ENCODE assay signal across 8 mouse cellular contexts in genomic region chr15:81872262-81873136, GRCm38 (mm10). TPM values are rescaled to one million over a fixed set of nuclear protein-coding genes. Genes with fewer than 3 reads are reported as not detected.
DNase-seq lines count a peak whose midpoint lies in the region; ATAC-seq and TF ChIP-seq lines count a peak whose summit lies in the region.

Gene Aco2, plus strand, starts transcription at chr15:81872309.

- WGBS in heart, embryonic 11.5 days (ENCODE audit: insufficient replicate concordance), result under 1% methylated on average over 53 of the region's 53 CpGs
- WGBS in kidney, postnatal 0 days, result under 1% methylated on average over 53 of the region's 53 CpGs
- 1% methylated on average over 53 of the region's 53 CpGs for WGBS in liver, embryonic 11.5 days
- under 1% methylated on average over 53 of the region's 53 CpGs for WGBS in stomach, embryonic 14.5 days

- ATAC-seq in heart, embryonic 11.5 days (replicated peaks; ENCODE audit: insufficient number of reproducible peaks, low FRiP score, low TSS enrichment), result peak; percentile 87
- ATAC-seq in kidney, postnatal 0 days (replicated peaks; ENCODE audit: low FRiP score, low read depth), result peak; percentile 83
- peak; percentile 85 for ATAC-seq in liver, embryonic 11.5 days (replicated peaks; ENCODE audit: low FRiP score)
- ATAC-seq in stomach, embryonic 14.5 days (ENCODE audit: insufficient number of reproducible peaks, insufficient read depth, low FRiP score, low read depth), result peak; percentile 87

- H3K27me3 ChIP-seq in C2C12 (ENCODE audit: control insufficient read depth, insufficient read depth, insufficient read length), result no peaks in the 10 kb centered on the region
- H3K27me3 ChIP-seq in erythroblast, embryonic 14.5 days (ENCODE audit: control insufficient read depth), result no peaks in the 10 kb centered on the region
- no peaks in the 10 kb centered on the region for H3K27me3 ChIP-seq in heart, embryonic 11.5 days (ENCODE audit: control insufficient read depth, insufficient read depth, low read length)
- no peaks in the 10 kb centered on the region for H3K27me3 ChIP-seq in kidney, postnatal 0 days (ENCODE audit: insufficient read depth, low read length)
- no peaks in the 10 kb centered on the region for H3K27me3 ChIP-seq in liver, embryonic 11.5 days (replicated peaks; ENCODE audit: control insufficient read depth, insufficient read depth, low read length)
- H3K27me3 ChIP-seq in stomach, embryonic 14.5 days (ENCODE audit: control insufficient read depth, insufficient read depth, low read length), result no peaks in the 10 kb centered on the region

- H3K4me3 ChIP-seq in C2C12 (ENCODE audit: insufficient read depth, poor library complexity, severe bottlenecking), result peak within 1 kb of the TSS; percentile 99
- peak within 1 kb of the TSS; percentile 67 for H3K4me3 ChIP-seq in erythroblast, embryonic 14.5 days (replicated peaks)
- peak within 1 kb of the TSS; percentile 97 for H3K4me3 ChIP-seq in heart, embryonic 11.5 days (ENCODE audit: low read depth, low read length)
- H3K4me3 ChIP-seq in kidney, postnatal 0 days (replicated peaks; ENCODE audit: low read depth, low read length), result peak within 1 kb of the TSS; percentile 91
- peak within 1 kb of the TSS; percentile 94 for H3K4me3 ChIP-seq in liver, embryonic 11.5 days (ENCODE audit: low read depth, low read length)
- H3K4me3 ChIP-seq in stomach, embryonic 14.5 days (ENCODE audit: low read depth, low read length), result peak within 1 kb of the TSS; percentile 99

- peak within 1 kb of the TSS; percentile 97 for H3K27ac ChIP-seq in heart, embryonic 11.5 days (ENCODE audit: low read depth, low read length)
- H3K27ac ChIP-seq in kidney, postnatal 0 days, result peak within 1 kb of the TSS; percentile 96
- peak within 1 kb of the TSS; percentile 97 for H3K27ac ChIP-seq in liver, embryonic 11.5 days (ENCODE audit: low read depth, low read length)
- H3K27ac ChIP-seq in stomach, embryonic 14.5 days (ENCODE audit: low read length), result peak within 1 kb of the TSS; percentile 96

- H3K79me3 ChIP-seq in C2C12 (ENCODE audit: low read depth), result peaks cover 87% of the 10 kb centered on the region

- H3K4me2 ChIP-seq in heart, embryonic 11.5 days, result peak within 1 kb of the TSS; percentile 92
- peak within 1 kb of the TSS; percentile 83 for H3K4me2 ChIP-seq in kidney, postnatal 0 days (ENCODE audit: low read length)
- H3K4me2 ChIP-seq in liver, embryonic 11.5 days, result peak within 1 kb of the TSS; percentile 85
- H3K4me2 ChIP-seq in stomach, embryonic 14.5 days (replicated peaks; ENCODE audit: low read depth, low read length), result peak within 1 kb of the TSS; percentile 91

- H3K36me3 ChIP-seq in C2C12 (ENCODE audit: control insufficient read depth, insufficient read depth), result peaks cover 42% of the 10 kb centered on the region
- H3K36me3 ChIP-seq in erythroblast, embryonic 14.5 days (ENCODE audit: control insufficient read depth), result peaks cover 48% of the 10 kb centered on the region
- H3K36me3 ChIP-seq in heart, embryonic 11.5 days (ENCODE audit: control insufficient read depth, insufficient read depth, low read length), result peaks cover 19% of the 10 kb centered on the region
- H3K36me3 ChIP-seq in kidney, postnatal 0 days (ENCODE audit: insufficient read depth, low read length), result peaks cover 30% of the 10 kb centered on the region
- peaks cover 28% of the 10 kb centered on the region for H3K36me3 ChIP-seq in liver, embryonic 11.5 days (ENCODE audit: control insufficient read depth, insufficient read depth, low read length)
- peaks cover 31% of the 10 kb centered on the region for H3K36me3 ChIP-seq in stomach, embryonic 14.5 days (ENCODE audit: control insufficient read depth, insufficient read depth, low read length)

- no peak; the same call in 1 of the 2 replicates for TF ChIP-seq POLR2A in brain, embryonic 14.5 days (IDR thresholded peaks at IDR 0.05; ENCODE audit: borderline replicate concordance, extremely low read depth, insufficient read depth, insufficient read length, poor library complexity, severe bottlenecking)

- H3K9ac ChIP-seq in heart, embryonic 11.5 days (ENCODE audit: low read depth, low read length), result peak within 1 kb of the TSS; percentile 96
- peak within 1 kb of the TSS; percentile 88 for H3K9ac ChIP-seq in kidney, postnatal 0 days (ENCODE audit: low read depth, low read length)
- H3K9ac ChIP-seq in liver, embryonic 11.5 days (ENCODE audit: low read depth, low read length), result peak within 1 kb of the TSS; percentile 89
- peak within 1 kb of the TSS; percentile 89 for H3K9ac ChIP-seq in stomach, embryonic 14.5 days (replicated peaks; ENCODE audit: low read depth, low read length)

- no peaks in the 10 kb centered on the region for H3K9me3 ChIP-seq in erythroblast, embryonic 14.5 days (ENCODE audit: control insufficient read depth, low read length)
- no peaks in the 10 kb centered on the region for H3K9me3 ChIP-seq in heart, embryonic 11.5 days (replicated peaks; ENCODE audit: control insufficient read depth, low read length)
- H3K9me3 ChIP-seq in kidney, postnatal 0 days (replicated peaks; ENCODE audit: low read length), result no peaks in the 10 kb centered on the region
- no peaks in the 10 kb centered on the region for H3K9me3 ChIP-seq in liver, embryonic 11.5 days (ENCODE audit: control insufficient read depth, low read length)
- no peaks in the 10 kb centered on the region for H3K9me3 ChIP-seq in stomach, embryonic 14.5 days (ENCODE audit: control insufficient read depth, low read depth, low read length)

- DNase-seq in brain, embryonic 14.5 days (ENCODE audit: low read depth), result peak; percentile 99
- peak; percentile 99 for DNase-seq in kidney, postnatal 0 days (ENCODE audit: low spot score)
- DNase-seq in liver, embryonic 11.5 days (ENCODE audit: low spot score), result peak; percentile 98
- DNase-seq in naive thymus-derived CD4-positive, alpha-beta T cell, adult 2 months (ENCODE audit: low read depth), result peak; percentile 100

- peaks cover 67% of the 10 kb centered on the region for H3K4me1 ChIP-seq in erythroblast, embryonic 14.5 days (ENCODE audit: control insufficient read depth)
- 0 out of 2 replicates have a peak, but pooled peaks cover 7% of the 10 kb centered on the region for H3K4me1 ChIP-seq in heart, embryonic 11.5 days (ENCODE audit: control insufficient read depth, insufficient read depth, low read length)
- H3K4me1 ChIP-seq in kidney, postnatal 0 days (replicated peaks; ENCODE audit: insufficient read depth, low read length), result no peaks in the 10 kb centered on the region; the same call in 1 of the 2 replicates
- peaks cover 13% of the 10 kb centered on the region for H3K4me1 ChIP-seq in liver, embryonic 11.5 days (replicated peaks; ENCODE audit: control insufficient read depth, insufficient read depth, low read length)
- peaks cover 6% of the 10 kb centered on the region; the same call in 1 of the 2 replicates for H3K4me1 ChIP-seq in stomach, embryonic 14.5 days (ENCODE audit: control insufficient read depth, insufficient read depth, low read length)

- TF ChIP-seq CTCF in C2C12 (IDR thresholded peaks at IDR 0.05; ENCODE audit: control insufficient read depth, insufficient read depth, insufficient read length), result no peak
- TF ChIP-seq CTCF in brain, embryonic 14.5 days (IDR thresholded peaks at IDR 0.05; ENCODE audit: borderline replicate concordance, extremely low read depth, insufficient read depth, insufficient read length), result no peak
- TF ChIP-seq CTCF in kidney, postnatal 0 days (IDR thresholded peaks at IDR 0.05; ENCODE audit: low read depth), result no peak

- H3ac ChIP-seq in C2C12 (ENCODE audit: control insufficient read depth, insufficient read length, low read depth), result peak within 1 kb of the TSS; percentile 81

- H3K79me2 ChIP-seq in C2C12 (ENCODE audit: control insufficient read depth, insufficient read depth), result peaks cover 96% of the 10 kb centered on the region

TF ChIP-seq in C2C12, 6 proteins besides CTCF, POLR2A, EP300 and RAD21:
- TF ChIP-seq FOSL1 (IDR thresholded peaks at IDR 0.05; ENCODE audit: insufficient read depth, low read length, poor library complexity, severe bottlenecking) (no peak), MAX (IDR thresholded peaks at IDR 0.05) (peak; percentile 66), CEBPB (IDR thresholded peaks at IDR 0.05; ENCODE audit: low read depth) (no peak)

RNA-seq across cellular contexts. Expression of gene Aco2, which starts in this region (rescaled TPM):
- 368 TPM for polyA plus RNA-seq in C2C12 (2012; fragmentation: generic; extraction: Trizol)
- 262 and 283 TPM in 2 replicates for polyA plus RNA-seq in brain, embryonic 14.5 days (2012; rRNA removed)
- polyA plus RNA-seq in erythroblast, embryonic 14.5 days (2012), result 17.5 and 19.1 TPM in 2 replicates
- 398 and 483 TPM in 2 replicates for polyA plus RNA-seq in heart, embryonic 11.5 days (2014; fragmentation: Nextera tagmentation; extraction: Ambion mirVana)
- 263 and 285 TPM in 2 replicates for polyA plus RNA-seq in kidney, postnatal 0 days (2015; fragmentation: Nextera tagmentation; extraction: Ambion mirVana)
- polyA plus RNA-seq in liver, embryonic 11.5 days (2014; fragmentation: Nextera tagmentation; extraction: Ambion mirVana), result 177 and 185 TPM in 2 replicates
- polyA plus RNA-seq in stomach, embryonic 14.5 days (2014; fragmentation: Nextera tagmentation; extraction: Ambion mirVana), result 136 and 144 TPM in 2 replicates

Comparison
In these comparisons a context has a peak if more than half of its experiments do, and no peak if none do; other contexts are left out.
1. Peak in every context shown above with its lines: DNase-seq, ATAC-seq, H3K4me3 ChIP-seq and H3K27ac ChIP-seq.